ENCODE assay signal across 14 mouse cellular contexts in genomic region chr7:30781792-30782191, GRCm38 (mm10). TPM values are rescaled to one million over a fixed set of nuclear protein-coding genes. Genes with fewer than 3 reads are reported as not detected.
DNase-seq lines count a peak whose midpoint lies in the region; ATAC-seq and TF ChIP-seq lines count a peak whose summit lies in the region.
"Had no signal": no experiment of that assay in that cellular context is flagged by ENCODE, and none has a peak within 500 bp of the region (broad histone marks: within the 10 kb centered on the region; RNA-seq: fewer than 3 reads in every experiment).

No protein-coding gene starts in this region.

- H3K9ac ChIP-seq in liver, embryonic 12.5 days, result no peak overlapping the region
- no peak overlapping the region for H3K9ac ChIP-seq in hindbrain, embryonic 14.5 days
- H3K9ac ChIP-seq: limb, embryonic 15.5 days had no signal

- H3K27me3 ChIP-seq in liver, embryonic 12.5 days (replicated peaks), result 0 out of 2 replicates have a peak, but pooled peaks cover 5% of the 10 kb centered on the region
- H3K27me3 ChIP-seq in G1E (ENCODE audit: insufficient read depth, low read length), result no peaks in the 10 kb centered on the region; the same call in 1 of the 2 replicates
- H3K27me3 ChIP-seq in splenic B cell, adult 2 months (ENCODE audit: control insufficient read depth, insufficient read depth, low read length, poor library complexity, severe bottlenecking), result no peaks in the 10 kb centered on the region
- H3K27me3 ChIP-seq in hindbrain, embryonic 14.5 days (ENCODE audit: control insufficient read depth, insufficient read depth, low read length), result no peaks in the 10 kb centered on the region
- H3K27me3 ChIP-seq: limb, embryonic 15.5 days had no signal

- H3K36me3 ChIP-seq in liver, embryonic 12.5 days, result no peaks in the 10 kb centered on the region
- no peaks in the 10 kb centered on the region for H3K36me3 ChIP-seq in G1E (replicated peaks)
- no peaks in the 10 kb centered on the region for H3K36me3 ChIP-seq in splenic B cell, adult 2 months (ENCODE audit: control insufficient read depth, insufficient read depth, low read length, poor library complexity, severe bottlenecking)
- no peaks in the 10 kb centered on the region for H3K36me3 ChIP-seq in hindbrain, embryonic 14.5 days (replicated peaks; ENCODE audit: control insufficient read depth, insufficient read depth)
- H3K36me3 ChIP-seq: limb, embryonic 15.5 days had no signal

- no peak overlapping the region for H3K4me2 ChIP-seq in liver, embryonic 12.5 days
- H3K4me2 ChIP-seq in hindbrain, embryonic 14.5 days (replicated peaks), result no peak overlapping the region
- H3K4me2 ChIP-seq: limb, embryonic 15.5 days had no signal

- ATAC-seq in liver, embryonic 12.5 days, result no peak
- no peak for ATAC-seq in G1E (ENCODE audit: extremely low read depth, insufficient number of reproducible peaks, low FRiP score, poor library complexity, severe bottlenecking)
- no peak for ATAC-seq in hindbrain, embryonic 14.5 days (ENCODE audit: low FRiP score)
- ATAC-seq: activated CD4-positive, CD25-positive, alpha-beta regulatory T cell, adult 4 months had no signal

- no peaks in the 10 kb centered on the region for H3K4me1 ChIP-seq in liver, embryonic 12.5 days
- no peaks in the 10 kb centered on the region for H3K4me1 ChIP-seq in G1E (ENCODE audit: insufficient read depth, low read depth, low read length)
- H3K4me1 ChIP-seq in bone marrow macrophage, adult 2 months (ENCODE audit: control insufficient read depth, insufficient read depth, low read length), result no peaks in the 10 kb centered on the region
- H3K4me1 ChIP-seq in hindbrain, embryonic 14.5 days (replicated peaks; ENCODE audit: control insufficient read depth, insufficient read depth, low read length), result 0 out of 2 replicates have a peak, but pooled peaks cover 8% of the 10 kb centered on the region
- H3K4me1 ChIP-seq: limb, embryonic 15.5 days had no signal

- no peak overlapping the region for H3K4me3 ChIP-seq in liver, embryonic 12.5 days
- no peak overlapping the region for H3K4me3 ChIP-seq in G1E (ENCODE audit: low read depth, low read length)
- no peak overlapping the region for H3K4me3 ChIP-seq in bone marrow macrophage, adult 2 months (ENCODE audit: insufficient read depth, low read length)
- H3K4me3 ChIP-seq in hindbrain, embryonic 14.5 days (replicated peaks; ENCODE audit: low read length), result no peak overlapping the region
- H3K4me3 ChIP-seq: limb, embryonic 15.5 days had no signal

- DNase-seq in liver (peak; percentile 11), G1E (ENCODE audit: low spot score) (peak; percentile 22)
- peak; percentile 68 for DNase-seq in splenic B cell, adult 2 months (ENCODE audit: low read depth, low spot score)
- DNase-seq in retina, postnatal 1 day, result no peak
- DNase-seq in hindbrain, embryonic 14.5 days (ENCODE audit: low spot score), result no peak
- DNase-seq: cerebellum, adult 9-10 months; gastrocnemius, postnatal 10 days; right cerebral cortex, postnatal 25 days had no signal

- H3K27ac ChIP-seq in liver, embryonic 12.5 days, result no peak overlapping the region
- H3K27ac ChIP-seq in bone marrow macrophage, adult 2 months (ENCODE audit: insufficient read depth, low read depth, low read length), result no peak overlapping the region
- no peak overlapping the region for H3K27ac ChIP-seq in hindbrain, embryonic 14.5 days
- H3K27ac ChIP-seq: limb, embryonic 15.5 days had no signal

- peak; percentile 58 for TF ChIP-seq CTCF in G1E (IDR thresholded peaks at IDR 0.05; ENCODE audit: low read depth, low read length)
- peak; percentile 57; the same call in 1 of the 2 replicates for TF ChIP-seq CTCF in bone marrow macrophage, adult 2 months (IDR thresholded peaks at IDR 0.05; ENCODE audit: low read depth, low read length)

- TF ChIP-seq POLR2A in bone marrow macrophage, adult 2 months (IDR thresholded peaks at IDR 0.05; ENCODE audit: borderline replicate concordance, low read depth, low read length), result no peak

- H3K9me3 ChIP-seq in liver, embryonic 12.5 days (replicated peaks), result no peaks in the 10 kb centered on the region
- no peaks in the 10 kb centered on the region for H3K9me3 ChIP-seq in G1E (replicated peaks)
- H3K9me3 ChIP-seq in hindbrain, embryonic 14.5 days (ENCODE audit: control insufficient read depth, low read length), result no peaks in the 10 kb centered on the region
- H3K9me3 ChIP-seq: limb, embryonic 15.5 days had no signal

- WGBS in liver, embryonic 12.5 days (ENCODE audit: insufficient replicate concordance), result 56% methylated on average over 4 of the region's 4 CpGs
- 67% methylated on average over 4 of the region's 4 CpGs for WGBS in hindbrain, embryonic 14.5 days

RNA-seq across cellular contexts. Expression of gene Krtdap, which starts 5.9 kb away (rescaled TPM):
- not detected in 2 replicates for polyA plus RNA-seq in liver, embryonic 12.5 days (2016; fragmentation: Nextera tagmentation; extraction: Ambion mirVana)
- total RNA-seq in G1E (2014; fragmentation: Nextera tagmentation), result not detected in 2 replicates
- total RNA-seq in G1E (2017), result not detected in 2 replicates
- polyA plus RNA-seq in G1E (2012), result not detected in 2 replicates
- not detected in 2 replicates for polyA plus RNA-seq in bone marrow macrophage, adult 2 months (2012; ENCODE audit: insufficient read depth, insufficient read length, missing spikeins)
- not detected in 2 replicates for polyA plus RNA-seq in hindbrain, embryonic 14.5 days (2014; fragmentation: Nextera tagmentation; extraction: Ambion mirVana)
- polyA plus RNA-seq: activated CD4-positive, CD25-positive, alpha-beta regulatory T cell, adult 4 months; hindbrain, embryonic 11.5 days had no signal

RNA-seq across cellular contexts. Expression of gene Dmkn, which starts 18.2 kb away (rescaled TPM):
- polyA plus RNA-seq in liver, embryonic 12.5 days (2016; fragmentation: Nextera tagmentation; extraction: Ambion mirVana), result not detected in 2 replicates
- total RNA-seq in G1E (2014; fragmentation: Nextera tagmentation) (not detected in 2 replicates), G1E (2017) (0.44 TPM in 1 of 2 replicates, not detected in the other)
- not detected in 2 replicates for polyA plus RNA-seq in G1E (2012)
- 1.7 and 3.6 TPM in 2 replicates for polyA plus RNA-seq in bone marrow macrophage, adult 2 months (2012; ENCODE audit: insufficient read depth, insufficient read length, missing spikeins)
- 2.2 and 2.4 TPM in 2 replicates for polyA plus RNA-seq in hindbrain, embryonic 14.5 days (2014; fragmentation: Nextera tagmentation; extraction: Ambion mirVana)

RNA-seq across cellular contexts. Expression of gene Sbsn, which starts 30.5 kb away (rescaled TPM):
- 0.19 and 0.41 TPM in 2 replicates for polyA plus RNA-seq in liver, embryonic 12.5 days (2016; fragmentation: Nextera tagmentation; extraction: Ambion mirVana)
- 5.4 and 5.7 TPM in 2 replicates for total RNA-seq in G1E (2014; fragmentation: Nextera tagmentation)
- total RNA-seq in G1E (2017), result 0.52 and 5.1 TPM in 2 replicates
- 0.96 and 1.5 TPM in 2 replicates for polyA plus RNA-seq in G1E (2012)
- 6.9 and 8.3 TPM in 2 replicates for polyA plus RNA-seq in bone marrow macrophage, adult 2 months (2012; ENCODE audit: insufficient read depth, insufficient read length, missing spikeins)
- 0.65 and 2.1 TPM in 2 replicates for polyA plus RNA-seq in hindbrain, embryonic 14.5 days (2014; fragmentation: Nextera tagmentation; extraction: Ambion mirVana)

RNA-seq across cellular contexts. Expression of gene Gapdhs, which starts 38.3 kb away (rescaled TPM):
- polyA plus RNA-seq in liver, embryonic 12.5 days (2016; fragmentation: Nextera tagmentation; extraction: Ambion mirVana), result not detected in 2 replicates
- not detected in 2 replicates for total RNA-seq in G1E (2014; fragmentation: Nextera tagmentation)
- not detected in 2 replicates for total RNA-seq in G1E (2017)
- not detected in 2 replicates for polyA plus RNA-seq in G1E (2012)
- not detected in 2 replicates for polyA plus RNA-seq in bone marrow macrophage, adult 2 months (2012; ENCODE audit: insufficient read depth, insufficient read length, missing spikeins)
- 0.14 and 1.3 TPM in 2 replicates for polyA plus RNA-seq in hindbrain, embryonic 14.5 days (2014; fragmentation: Nextera tagmentation; extraction: Ambion mirVana)
- total RNA-seq: gastrocnemius, postnatal 10 days had no signal
- polyA plus RNA-seq: activated CD4-positive, CD25-positive, alpha-beta regulatory T cell, adult 4 months; large intestine, adult 2 months had no signal

RNA-seq across cellular contexts. Expression of gene Ffar2, which starts 41.8 kb away (rescaled TPM):
- 0.21 and 0.53 TPM in 2 replicates for polyA plus RNA-seq in liver, embryonic 12.5 days (2016; fragmentation: Nextera tagmentation; extraction: Ambion mirVana)
- total RNA-seq in G1E (2014; fragmentation: Nextera tagmentation), result not detected in 2 replicates
- total RNA-seq in G1E (2017), result 0.23 and 0.33 TPM in 2 replicates
- polyA plus RNA-seq in G1E (2012), result 0.31 and 0.34 TPM in 2 replicates
- not detected in 2 replicates for polyA plus RNA-seq in bone marrow macrophage, adult 2 months (2012; ENCODE audit: insufficient read depth, insufficient read length, missing spikeins)
- polyA plus RNA-seq in hindbrain, embryonic 14.5 days (2014; fragmentation: Nextera tagmentation; extraction: Ambion mirVana), result 0.22 TPM in 1 of 2 replicates, not detected in the other
- polyA plus RNA-seq: limb, embryonic 15.5 days had no signal

Comparison
In these comparisons a context has a peak if more than half of its experiments do, and no peak if none do; other contexts are left out.
1. DNase-seq: peak in liver (single experiment), G1E (single experiment) and splenic B cell, adult 2 months (single experiment); none in retina, postnatal 1 day (single experiment) and hindbrain, embryonic 14.5 days (single experiment).